Mouse (Mus musculus) small intestine, adult 2 months (tissue): ENCODE data around the gene Lrch1. TPM values are rescaled to one million over a fixed set of nuclear protein-coding genes. Genes with fewer than 3 reads are reported as not detected.

Experiments used
- H3K27ac ChIP-seq: fragments of 200-500 bp; 2 replicates; pipeline ENCODE4 v1.5.1; 2012; ENCODE audit warnings: low read depth, low read length, control low read depth, inconsistent platforms; ENCODE audit not compliant: insufficient read depth
- H3K27me3 ChIP-seq: fragments of 200-500 bp; 2 replicates; pipeline ENCODE4 v1.6.1; 2012; ENCODE audit warnings: mild to moderate bottlenecking, moderate library complexity, low read length, inconsistent platforms; ENCODE audit not compliant: control insufficient read depth, insufficient read depth
- H3K36me3 ChIP-seq: fragments of 200-500 bp; 2 replicates; pipeline ENCODE4 v1.6.1; 2012; ENCODE audit warnings: mild to moderate bottlenecking, low read length, control low read depth, inconsistent platforms; ENCODE audit not compliant: control insufficient read depth, insufficient read depth
- H3K4me1 ChIP-seq: fragments of 200-500 bp; 2 replicates; pipeline ENCODE4 v1.6.1; 2012; ENCODE audit warnings: low read length, inconsistent platforms, mixed read lengths; ENCODE audit not compliant: control insufficient read depth, insufficient read depth, insufficient read length
- H3K4me3 ChIP-seq: fragments of 200-500 bp; 2 replicates; pipeline ENCODE4 v1.5.1; 2012; ENCODE audit warnings: low read depth, mild to moderate bottlenecking, control low read depth, inconsistent platforms, low read length, moderate library complexity
- CTCF ChIP-seq: fragments of 200-500 bp; IDR thresholded peaks from 2 replicates; pipeline ENCODE4 v1.5.1; 2012; ENCODE audit warnings: low read depth, mild to moderate bottlenecking, control low read depth, inconsistent platforms, low read length, moderate library complexity, mixed read lengths; ENCODE audit not compliant: insufficient replicate concordance, insufficient read length; ENCODE audit errors: extremely low read depth
- POLR2A ChIP-seq: fragments of 200-500 bp; IDR thresholded peaks from 2 replicates; pipeline ENCODE4 v1.6.1; 2012; ENCODE audit warnings: low read depth, mild to moderate bottlenecking, control low read depth, inconsistent platforms, low read length, moderate library complexity
- WGBS: fragments of 180-500 bp; shearing (Covaris S2); methylation state at CpG from one replicate; pipeline ENCODE4 v1.1.7; 2018; 5-methylcytosine and 5-hydroxymethylcytosine counted together
- polyA plus RNA-seq: library from polyadenylated mRNA; depleted of rRNA; stranded (reverse); fragments of >200 nt; gene quantifications from 2 replicates; pipeline ENCODE4 v1.2.3, GENCODE M21; 2012

The Lrch1 gene
- polyA plus RNA-seq, 1 experiment = 6.1 TPM

DNA sequence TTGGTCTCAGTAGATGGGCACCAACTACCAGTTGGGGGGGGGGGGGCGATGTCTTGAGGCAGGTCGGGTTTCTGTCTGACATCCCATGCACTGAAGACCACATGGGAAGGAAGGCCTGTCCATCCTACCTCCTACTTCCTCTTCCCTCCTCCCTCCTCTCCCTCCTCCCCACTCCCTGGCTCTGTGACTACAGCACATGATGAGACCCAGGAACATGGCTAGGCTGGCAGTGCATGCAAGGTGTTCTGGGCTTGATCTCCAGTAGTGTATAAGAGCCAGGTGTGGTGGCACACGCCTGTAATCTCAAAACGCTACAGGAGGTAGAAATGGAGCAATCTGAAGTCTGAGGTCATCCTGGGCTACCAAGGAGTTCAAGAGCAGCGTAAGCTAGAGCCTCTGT lies 43.2 kb downstream of the Lrch1 start:
- no peaks in the 10 kb centered on the region for H3K27me3 ChIP-seq
- H3K27ac ChIP-seq = peak overlapping the region; percentile 21; the same call in 1 of the 2 replicates
- TF ChIP-seq CTCF = no peak
- no peak for TF ChIP-seq POLR2A
- no peak overlapping the region for H3K4me3 ChIP-seq
- 65% methylated on average over 5 of the region's 5 CpGs for whole genome bisulfite sequencing
- peaks cover 39% of the 10 kb centered on the region for H3K4me1 ChIP-seq
- no peaks in the 10 kb centered on the region for H3K36me3 ChIP-seq

GRCm38 (mm10) chr14:74903047-74903446 lies 44.6 kb downstream of the Lrch1 start:
- H3K36me3 ChIP-seq = 0 out of 2 replicates have a peak, but pooled peaks cover 2% of the 10 kb centered on the region
- H3K4me3 ChIP-seq = no peak overlapping the region
- H3K27me3 ChIP-seq = no peaks in the 10 kb centered on the region
- TF ChIP-seq POLR2A (no peak), CTCF (no peak)
- peaks cover 34% of the 10 kb centered on the region for H3K4me1 ChIP-seq
- peak overlapping the region; percentile 71 for H3K27ac ChIP-seq
- WGBS = 15% methylated on average over 4 of the region's 4 CpGs

DNA sequence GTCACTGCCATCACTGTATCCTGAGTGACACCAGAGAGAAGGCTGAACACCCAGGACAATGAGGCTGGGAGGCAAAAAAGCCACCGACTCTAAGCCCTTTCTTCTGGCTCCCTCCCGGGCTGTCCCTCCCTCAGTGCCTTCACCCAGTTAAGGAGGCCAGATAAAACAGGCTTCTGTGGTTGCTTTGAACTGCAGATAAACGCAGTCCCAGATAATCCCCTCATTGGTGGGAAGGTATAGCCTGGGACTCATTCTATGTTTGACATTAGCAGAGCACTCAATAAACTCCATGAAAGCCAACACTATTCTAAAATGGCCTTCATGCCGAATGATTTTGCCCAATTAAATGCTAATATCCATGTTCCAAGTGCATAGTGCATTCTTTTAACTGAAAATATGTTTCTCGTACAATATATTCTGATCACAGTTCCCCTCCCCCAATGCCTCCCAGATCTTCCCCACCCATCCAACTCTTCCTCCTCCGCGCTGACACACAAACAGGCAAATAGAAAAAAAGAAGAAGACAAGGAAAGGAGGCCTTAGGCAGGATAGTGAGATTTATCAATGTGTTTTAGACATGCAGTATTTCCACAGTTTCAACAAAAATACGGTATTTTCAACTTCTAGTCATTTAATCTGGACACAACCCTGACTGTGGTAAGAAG lies 46.8 kb downstream of the Lrch1 start:
- 0 out of 2 replicates have a peak, but pooled peaks cover 2% of the 10 kb centered on the region for H3K36me3 ChIP-seq
- no peak overlapping the region for H3K4me3 ChIP-seq
- peaks cover 31% of the 10 kb centered on the region for H3K4me1 ChIP-seq
- 66% methylated on average over 8 of the region's 8 CpGs for WGBS
- TF ChIP-seq POLR2A (no peak), CTCF (no peak)
- H3K27me3 ChIP-seq = no peaks in the 10 kb centered on the region
- peak overlapping the region; percentile 42; the same call in 1 of the 2 replicates for H3K27ac ChIP-seq

GRCm38 (mm10) chr14:74899953-74900704 lies 47.5 kb downstream of the Lrch1 start:
- H3K36me3 ChIP-seq = 0 out of 2 replicates have a peak, but pooled peaks cover 2% of the 10 kb centered on the region
- no peaks in the 10 kb centered on the region for H3K27me3 ChIP-seq
- no peak overlapping the region for H3K4me3 ChIP-seq
- 37% methylated on average over 13 of the region's 13 CpGs for WGBS
- peaks cover 28% of the 10 kb centered on the region for H3K4me1 ChIP-seq
- H3K27ac ChIP-seq = peak overlapping the region; percentile 42; the same call in 1 of the 2 replicates
- TF ChIP-seq CTCF (no peak), POLR2A (no peak)

DNA sequence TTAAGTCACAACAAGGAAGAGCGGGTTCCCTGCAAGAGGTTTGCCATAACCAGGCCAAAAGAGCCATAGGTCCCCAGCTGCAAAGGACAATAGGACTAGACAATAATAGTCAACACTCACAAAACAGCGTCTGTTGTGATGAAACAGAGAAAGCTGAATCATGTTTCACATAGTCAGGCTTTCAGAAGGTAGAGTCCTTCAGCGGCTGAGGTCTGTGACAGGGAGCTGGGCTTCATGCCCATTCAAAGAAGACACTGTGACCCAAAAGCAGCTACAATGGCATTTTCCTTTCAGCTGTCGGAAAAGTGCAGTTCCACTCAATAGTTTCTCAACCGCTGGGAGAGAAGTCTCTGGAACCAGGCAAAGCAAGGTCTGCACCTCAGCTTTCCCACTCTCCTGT lies 48.7 kb downstream of the Lrch1 start:
- no peak overlapping the region for H3K27ac ChIP-seq
- no peaks in the 10 kb centered on the region for H3K27me3 ChIP-seq
- peaks cover 20% of the 10 kb centered on the region; the same call in 1 of the 2 replicates for H3K4me1 ChIP-seq
- H3K36me3 ChIP-seq = 0 out of 2 replicates have a peak, but pooled peaks cover 2% of the 10 kb centered on the region
- H3K4me3 ChIP-seq = no peak overlapping the region
- WGBS = 87% methylated on average over 5 of the region's 5 CpGs
- TF ChIP-seq POLR2A (no peak), CTCF (no peak)

DNA sequence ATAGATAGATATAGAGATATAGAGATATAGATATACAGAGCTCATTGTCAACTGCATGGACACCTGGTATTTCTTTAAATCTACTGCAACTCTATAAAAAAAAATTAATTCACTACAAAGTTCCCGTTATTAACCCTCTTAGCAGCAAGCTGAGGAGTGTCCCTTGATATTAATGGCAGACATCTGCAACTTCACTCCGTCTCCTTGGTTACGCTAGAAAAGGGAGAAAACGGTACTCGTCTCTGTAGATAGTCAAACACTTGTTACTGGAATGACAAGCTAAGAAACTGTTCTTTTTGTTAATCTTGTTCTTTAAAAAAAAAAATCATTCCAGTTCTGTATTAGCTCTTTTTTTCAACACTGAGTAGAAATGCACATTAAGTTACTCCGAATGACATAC lies 54.0 kb downstream of the Lrch1 start:
- no peaks in the 10 kb centered on the region for H3K36me3 ChIP-seq
- WGBS = 85% methylated on average over 6 of the region's 6 CpGs
- TF ChIP-seq CTCF (no peak), POLR2A (no peak)
- H3K4me3 ChIP-seq = no peak overlapping the region
- no peak overlapping the region for H3K27ac ChIP-seq
- H3K27me3 ChIP-seq = no peaks in the 10 kb centered on the region
- no peaks in the 10 kb centered on the region for H3K4me1 ChIP-seq

GRCm38 (mm10) chr14:74893085-74893648 lies 54.5 kb downstream of the Lrch1 start:
- WGBS = 78% methylated on average over 3 of the region's 3 CpGs
- Histone ChIP-seq H3K36me3 (no peaks in the 10 kb centered on the region), H3K27ac (no peak overlapping the region), H3K4me1 (no peaks in the 10 kb centered on the region), H3K4me3 (no peak overlapping the region), H3K27me3 (no peaks in the 10 kb centered on the region)
- TF ChIP-seq POLR2A (no peak), CTCF (no peak)
